Mouse (Mus musculus): ENCODE measurements around the gene Sirt3.

Sirt3 gene

DNA sequence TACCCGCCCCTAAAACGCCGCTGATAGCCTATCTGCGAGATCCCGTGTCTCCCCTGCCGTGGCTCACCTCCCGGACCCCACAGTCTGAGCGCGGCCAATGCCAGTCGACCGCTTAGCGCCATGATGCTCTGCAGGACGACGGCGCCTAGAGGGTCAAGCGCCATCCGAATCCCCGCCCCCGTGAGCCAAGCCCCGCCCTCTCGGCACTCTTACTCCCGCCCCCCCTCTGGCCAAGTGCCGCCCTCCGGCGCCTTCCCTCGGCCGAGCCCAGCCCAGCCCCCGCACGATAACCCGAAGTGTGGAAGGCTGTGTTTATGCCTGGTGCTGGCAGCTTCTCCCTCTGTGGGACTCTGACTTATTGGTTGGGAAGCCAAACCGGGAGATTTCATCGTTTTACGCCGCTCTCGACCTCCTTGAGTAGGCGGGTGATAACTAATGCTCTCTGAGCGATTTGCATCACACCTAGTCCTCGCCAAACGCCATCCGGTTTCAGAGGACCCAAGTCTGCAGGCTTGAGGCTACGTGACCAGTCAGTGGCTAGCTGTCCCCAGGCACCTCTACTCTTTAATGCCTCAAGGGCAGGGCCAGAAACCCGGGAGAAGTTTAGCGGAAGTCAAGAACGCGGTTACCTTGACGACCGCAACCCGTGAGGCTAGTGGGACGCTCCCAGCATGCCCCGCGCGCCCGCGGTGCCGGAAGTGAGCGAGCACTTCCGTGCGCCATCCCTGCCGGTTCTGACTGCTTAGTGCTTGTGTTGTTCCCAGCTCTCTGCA is at the start of gene Sirt3, which contains the start of gene Psmd13:
Gene Sirt3 (minus strand): TSS at position 614 of the 773 bp plus-strand sequence.
Gene Psmd13 (plus strand): TSS at position 273 of the 773 bp plus-strand sequence.
- DNase-seq (ENCODE audit: low spot score): peak; percentile 95

DNA sequence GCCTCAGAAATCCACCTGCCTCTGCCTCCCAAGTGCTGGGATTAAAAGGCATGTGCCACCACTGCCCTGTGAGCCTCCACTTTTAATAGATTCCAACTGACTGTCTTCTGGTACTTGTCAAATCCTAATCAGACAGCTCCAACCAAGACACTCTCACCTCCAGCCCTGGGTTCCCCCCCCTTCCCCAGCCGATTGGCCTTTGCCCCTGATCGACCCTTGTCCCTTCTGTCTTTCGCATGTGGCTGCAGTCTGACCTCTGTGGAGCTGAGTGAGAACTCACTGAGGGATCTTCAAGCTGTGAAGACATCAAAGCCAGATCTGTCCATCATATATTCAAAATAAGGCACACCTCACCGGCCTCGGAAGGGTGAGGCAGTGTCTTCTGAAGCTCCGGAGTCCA is 45.1 kb upstream of the Sirt3 start:
- DNase-seq (ENCODE audit: low spot score): no peak

DNA sequence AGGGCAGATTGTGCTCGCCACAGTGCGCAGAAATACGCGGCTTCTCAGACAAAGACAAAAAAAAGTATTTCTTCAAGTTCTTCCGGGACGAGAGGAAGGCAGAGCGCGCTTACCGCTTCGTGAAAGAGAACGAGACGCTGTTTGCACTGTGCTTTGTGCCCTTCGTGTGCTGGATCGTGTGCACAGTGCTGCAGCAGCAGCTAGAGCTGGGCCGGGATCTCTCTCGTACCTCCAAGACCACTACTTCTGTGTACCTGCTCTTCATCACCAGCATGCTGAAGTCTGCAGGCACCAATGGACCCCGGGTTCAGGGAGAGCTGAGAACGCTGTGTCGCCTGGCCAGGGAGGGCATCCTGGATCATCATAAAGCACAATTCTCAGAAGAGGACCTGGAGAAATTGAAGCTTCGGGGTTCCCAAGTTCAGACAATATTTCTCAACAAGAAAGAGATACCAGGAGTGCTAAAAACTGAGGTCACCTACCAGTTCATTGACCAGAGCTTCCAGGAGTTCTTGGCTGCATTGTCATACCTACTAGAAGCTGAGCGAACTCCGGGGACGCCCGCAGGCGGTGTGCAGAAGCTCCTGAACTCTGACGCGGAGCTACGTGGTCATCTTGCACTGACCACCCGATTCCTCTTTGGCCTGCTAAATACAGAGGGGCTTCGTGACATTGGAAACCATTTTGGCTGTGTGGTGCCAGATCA is 41.1 kb upstream of the Sirt3 start:
- DNase-seq (ENCODE audit: low spot score): no peak

DNA sequence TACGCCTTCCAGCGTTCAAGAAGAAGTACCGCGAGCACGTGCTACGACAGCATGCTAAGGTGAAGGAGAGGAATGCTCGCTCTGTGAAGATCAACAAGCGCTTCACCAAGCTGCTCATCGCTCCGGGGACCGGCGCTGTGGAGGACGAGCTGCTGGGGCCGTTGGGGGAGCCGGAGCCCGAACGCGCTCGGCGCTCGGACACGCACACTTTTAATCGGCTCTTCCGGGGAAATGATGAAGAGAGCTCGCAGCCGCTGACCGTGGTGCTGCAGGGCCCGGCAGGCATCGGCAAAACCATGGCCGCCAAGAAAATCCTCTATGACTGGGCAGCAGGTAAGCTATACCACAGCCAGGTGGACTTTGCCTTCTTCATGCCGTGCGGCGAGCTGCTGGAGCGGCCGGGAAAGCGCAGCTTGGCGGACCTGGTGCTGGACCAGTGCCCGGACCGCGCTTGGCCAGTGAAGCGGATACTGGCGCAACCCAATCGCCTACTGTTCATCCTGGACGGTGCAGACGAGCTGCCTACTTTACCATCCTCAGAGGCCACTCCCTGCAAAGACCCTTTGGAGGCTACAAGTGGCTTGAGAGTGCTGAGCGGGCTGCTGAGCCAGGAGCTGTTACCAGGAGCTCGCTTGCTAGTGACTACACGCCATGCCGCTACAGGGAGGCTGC is 40.4 kb upstream of the Sirt3 start:
- DNase-seq (ENCODE audit: low spot score): no peak

DNA sequence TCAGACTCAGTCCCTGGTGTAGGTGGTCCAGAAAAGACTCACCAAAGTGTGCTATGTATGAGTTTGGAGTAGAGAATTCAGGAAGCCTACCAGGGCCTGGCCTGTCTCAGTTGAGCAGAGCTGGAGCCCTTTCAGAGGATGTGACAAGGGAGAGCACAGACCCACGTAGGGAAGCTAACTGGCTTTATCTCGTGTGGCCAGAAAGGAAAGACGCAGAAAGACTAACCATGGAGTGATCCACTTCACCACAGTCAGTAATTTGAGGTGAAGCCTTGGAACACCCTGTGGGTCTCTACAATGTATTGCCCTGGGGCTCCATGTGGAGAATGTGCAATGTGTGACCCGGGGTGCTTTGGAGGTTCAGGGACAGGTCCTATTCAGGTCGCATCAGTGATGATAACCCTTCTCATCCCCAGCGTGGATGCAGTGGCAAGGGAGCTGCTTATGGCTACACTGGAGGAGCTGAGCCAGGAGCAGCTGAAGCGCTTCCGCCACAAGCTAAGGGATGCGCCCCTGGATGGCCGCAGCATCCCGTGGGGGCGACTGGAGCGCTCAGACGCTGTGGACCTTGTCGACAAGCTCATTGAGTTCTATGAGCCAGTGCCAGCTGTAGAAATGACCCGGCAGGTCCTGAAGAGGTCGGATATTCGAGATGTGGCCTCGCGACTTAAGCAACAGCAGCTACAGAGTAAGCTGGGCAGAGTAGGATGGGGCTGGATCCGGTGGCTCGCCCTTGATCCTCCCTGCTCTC is 39.3 kb upstream of the Sirt3 start:
- no peak for DNase-seq (ENCODE audit: low spot score)

DNA sequence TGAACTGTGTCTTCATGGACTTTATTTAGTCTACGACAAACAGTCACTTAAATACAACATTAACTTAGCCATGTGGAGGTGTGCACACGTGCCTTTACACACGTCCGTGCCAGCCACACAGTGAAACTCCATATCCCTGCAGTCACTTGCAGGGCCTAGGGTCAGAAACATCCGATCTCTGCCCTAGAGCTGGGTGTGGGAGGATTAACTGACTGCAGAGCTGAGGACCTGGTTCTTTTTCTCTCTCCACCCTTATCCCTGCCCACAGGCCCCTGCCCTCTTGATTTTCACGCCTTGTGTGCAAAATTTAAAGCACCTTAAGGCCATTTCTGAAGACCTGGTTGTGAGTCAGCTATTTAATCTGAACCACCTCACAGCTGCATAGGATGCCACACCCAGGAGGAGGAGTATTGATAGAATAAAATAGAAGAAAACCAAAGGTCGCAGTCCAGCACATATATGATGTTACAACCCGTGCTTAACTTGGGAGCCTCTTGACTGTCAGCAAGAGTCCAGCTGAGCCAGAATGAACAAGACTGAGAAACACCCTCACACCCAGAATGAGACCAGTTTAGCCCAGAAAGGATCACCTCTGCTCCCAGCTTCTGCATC is 38.4 kb upstream of the Sirt3 start, which contains the start of gene Nlrp6:
Gene Nlrp6 (plus strand): TSS at position 485 of the 612 bp plus-strand sequence.
- no peak for DNase-seq (ENCODE audit: low spot score)

DNA sequence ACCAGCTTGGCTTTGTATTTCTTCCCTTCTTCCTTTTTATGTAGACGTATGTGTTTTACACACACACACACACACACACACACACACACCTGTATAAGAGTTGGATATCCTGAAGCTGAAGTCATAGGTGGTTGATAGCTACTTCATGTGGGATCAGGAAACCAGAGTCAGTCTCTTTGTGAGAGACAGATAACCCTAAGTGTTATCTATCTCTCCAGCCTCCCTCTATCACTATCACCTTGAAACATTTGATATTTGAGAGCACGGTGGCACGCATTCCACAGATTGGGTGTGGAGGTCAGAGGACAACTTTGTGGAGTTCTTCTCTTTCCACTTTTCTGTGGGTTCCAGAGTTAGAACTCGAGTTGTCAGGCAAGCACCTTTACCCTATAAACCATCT is 37.8 kb upstream of the Sirt3 start:
- no peak for DNase-seq (ENCODE audit: low spot score)

DNA sequence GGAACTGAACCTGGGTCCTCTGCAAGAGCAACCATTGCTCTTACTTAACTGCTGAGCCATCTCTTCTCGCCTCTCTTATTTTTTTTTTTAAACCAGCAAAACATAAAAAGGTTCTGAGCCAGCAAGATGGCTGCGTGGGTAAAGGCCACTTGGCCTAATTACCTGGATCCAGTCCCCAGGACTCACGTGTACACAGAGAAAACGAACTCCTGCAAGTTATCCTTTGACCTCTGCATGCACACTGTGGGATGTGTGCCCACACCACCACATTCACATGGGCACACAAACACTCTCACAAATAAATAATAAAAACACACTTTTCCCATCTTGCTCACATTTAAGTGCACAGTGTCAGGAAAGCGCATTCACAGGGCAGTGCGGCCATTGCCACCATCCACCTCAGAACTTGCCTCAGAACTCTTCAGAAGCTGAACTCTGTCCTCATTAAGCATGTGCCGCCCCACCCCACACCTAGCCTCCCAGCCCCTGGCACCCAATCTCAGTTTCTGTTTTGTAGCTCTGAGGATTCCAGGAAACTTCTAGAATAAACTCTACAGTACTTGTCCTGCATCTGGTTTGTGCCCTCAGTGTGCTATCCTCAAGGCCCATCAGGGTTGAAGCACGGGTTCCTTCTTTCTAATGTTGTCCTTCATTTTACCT is 32.1 kb upstream of the Sirt3 start:
- no peak for DNase-seq (ENCODE audit: low spot score)

DNA sequence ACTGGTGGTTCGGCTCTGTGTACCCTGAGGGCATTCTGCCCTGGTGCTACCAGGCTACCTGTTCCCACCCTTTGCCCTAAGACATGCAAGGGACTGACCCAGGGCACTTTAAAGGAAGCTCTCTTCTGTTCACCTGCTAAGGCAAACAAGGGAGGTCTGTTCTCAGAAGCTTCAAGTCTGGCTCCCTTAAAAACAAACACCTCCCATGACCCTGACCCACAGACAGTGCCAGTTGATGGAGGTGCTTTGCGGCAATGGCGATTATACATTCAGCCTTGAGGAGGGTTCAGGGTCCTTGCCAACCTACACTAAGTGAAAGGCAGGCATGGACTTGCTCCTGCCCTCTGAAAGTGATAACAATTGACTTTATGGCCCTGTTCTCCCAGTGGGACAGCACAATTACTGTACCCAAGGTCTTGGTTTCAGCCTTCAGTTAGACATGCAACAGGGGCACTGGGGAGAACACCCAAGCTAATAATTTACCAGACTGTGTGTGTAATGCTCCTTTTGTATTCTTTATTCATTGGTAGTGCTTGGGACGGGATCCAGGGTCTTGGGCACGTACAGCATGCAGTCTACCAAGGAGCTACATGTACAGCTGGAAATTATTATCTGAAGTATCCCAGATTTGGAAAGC is 30.9 kb upstream of the Sirt3 start:
- DNase-seq (ENCODE audit: low spot score): no peak

DNA sequence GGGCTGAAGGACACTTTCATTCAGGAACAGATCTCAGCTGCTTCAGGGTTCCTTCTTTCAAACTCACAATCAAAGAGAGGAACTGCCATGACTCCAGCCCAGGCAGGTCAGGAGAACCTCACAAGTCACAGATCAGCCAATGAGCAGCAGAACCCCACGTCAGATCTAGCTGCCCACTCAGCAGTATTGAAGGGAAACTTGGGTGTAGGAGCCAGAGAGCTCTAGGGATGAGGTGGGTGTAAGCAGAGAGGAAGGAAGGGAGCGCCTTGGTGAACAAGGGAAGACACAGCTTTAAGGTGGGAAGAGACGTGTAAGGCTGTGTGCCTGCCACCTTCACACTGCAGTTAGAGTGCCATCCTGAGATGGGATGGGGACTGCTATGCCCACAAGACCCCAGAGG is 30.2 kb upstream of the Sirt3 start:
- no peak for DNase-seq (ENCODE audit: low spot score)

- DNase-seq (ENCODE audit: low spot score): peak; percentile 65
Observed at GRCm38 (mm10) chr7:140908634-140909107, 26.6 kb upstream of the Sirt3 start.

DNA sequence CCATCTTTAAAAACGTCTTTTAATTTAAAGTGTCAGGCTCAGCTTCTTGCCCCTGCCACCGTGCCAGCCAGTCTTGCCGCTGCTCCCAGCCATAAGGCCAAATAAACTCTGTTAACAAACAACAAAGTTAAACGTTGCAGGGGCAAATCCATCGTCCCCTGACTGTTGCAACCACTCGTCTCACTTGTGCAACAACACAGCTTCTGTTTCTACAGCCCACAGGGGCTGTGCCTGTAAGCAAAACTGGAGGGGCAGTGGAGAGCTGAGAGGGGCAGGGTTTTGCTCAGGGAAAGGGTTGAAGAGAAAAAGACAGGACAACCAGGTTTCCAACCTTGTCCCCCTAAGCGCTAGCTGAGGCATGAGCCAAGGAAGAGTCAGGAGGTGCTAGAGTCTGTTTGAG is 26.1 kb upstream of the Sirt3 start:
- no peak for DNase-seq (ENCODE audit: low spot score)

- DNase-seq (ENCODE audit: low spot score): no peak
Observed at GRCm38 (mm10) chr7:140907697-140908096, 25.6 kb upstream of the Sirt3 start.

DNA sequence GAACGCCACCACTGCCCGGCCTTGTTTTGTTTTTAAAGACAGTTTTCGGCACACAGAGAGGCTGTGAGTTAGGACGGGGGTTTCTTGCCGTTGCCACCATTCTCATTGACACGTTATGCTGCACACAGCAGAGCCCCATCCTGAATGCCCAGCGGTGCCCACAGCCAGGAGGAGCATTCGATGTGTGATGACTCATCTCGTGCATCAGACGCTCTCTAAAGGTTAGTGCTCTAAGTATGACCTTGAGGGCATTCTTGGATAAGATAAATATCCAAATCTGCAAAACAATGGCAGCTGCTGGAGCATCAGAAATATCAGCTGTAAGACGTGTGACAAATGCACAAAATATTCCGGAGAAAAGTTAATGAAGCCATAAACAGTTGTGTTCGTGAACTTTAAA is 25.0 kb upstream of the Sirt3 start:
- no peak for DNase-seq (ENCODE audit: low spot score)

- no peak for DNase-seq (ENCODE audit: low spot score)
Observed at GRCm38 (mm10) chr7:140905642-140906081, 23.6 kb upstream of the Sirt3 start.

DNA sequence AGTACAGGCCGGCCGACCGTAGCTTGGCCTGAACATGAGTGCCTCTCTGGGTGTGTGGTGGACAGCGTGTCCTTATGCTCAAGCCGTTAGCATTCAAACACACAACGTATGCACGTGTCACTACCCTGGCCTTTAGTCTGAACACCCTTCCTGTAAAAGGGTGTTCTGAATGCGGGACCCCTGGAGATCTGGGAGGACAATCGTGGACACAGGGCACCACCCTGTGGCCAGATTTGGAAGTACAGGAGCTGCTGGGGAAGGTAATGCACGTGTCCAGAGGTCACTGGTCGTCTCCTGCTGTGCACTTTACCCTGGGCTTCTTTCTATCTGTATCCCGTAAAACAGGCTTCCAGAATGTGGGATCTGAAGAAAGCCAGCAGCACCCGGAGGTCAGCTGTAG is 21.1 kb upstream of the Sirt3 start:
- peak; percentile 79 for DNase-seq (ENCODE audit: low spot score)

DNA sequence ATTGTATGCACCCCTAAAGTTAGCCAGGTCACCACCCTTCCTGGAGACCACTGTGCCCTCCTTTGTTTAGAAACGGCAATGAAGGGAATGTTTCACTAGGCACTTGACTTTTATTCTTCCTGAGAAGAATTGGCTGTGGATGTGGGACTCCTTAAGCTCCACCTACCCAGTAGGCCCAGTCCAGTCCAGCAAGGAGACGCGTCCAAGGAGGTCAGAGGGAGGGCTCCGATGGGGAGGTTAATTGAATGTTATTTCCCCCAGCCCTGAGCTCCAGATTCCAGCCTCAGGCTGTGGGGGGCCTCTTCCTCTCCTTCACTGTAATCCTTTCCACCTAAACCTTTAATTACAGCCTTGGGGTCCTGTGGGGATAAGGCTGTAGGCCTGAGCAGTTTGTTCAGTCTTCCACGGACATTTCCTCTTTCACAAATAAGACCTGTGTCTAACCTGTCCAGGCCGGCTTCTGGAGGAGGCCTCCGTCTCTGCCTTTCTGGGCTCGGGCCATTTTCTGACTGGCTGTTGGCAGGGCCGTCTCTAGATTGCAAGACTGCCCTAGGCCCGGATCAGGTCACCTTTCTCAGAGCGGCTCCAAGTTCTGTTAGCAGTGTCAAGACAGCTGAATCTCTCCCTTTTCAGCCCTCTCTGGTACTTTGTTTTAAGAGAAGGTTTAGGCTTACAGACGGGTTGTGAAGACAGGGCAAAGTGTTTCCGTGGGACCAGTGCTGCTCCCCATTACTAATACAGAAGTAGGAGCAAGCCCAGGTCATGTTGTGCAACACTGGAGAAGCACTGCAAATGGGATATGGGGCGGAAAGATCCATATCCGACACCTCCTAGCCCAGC is 20.1 kb upstream of the Sirt3 start:
- no peak for DNase-seq (ENCODE audit: low spot score)

DNA sequence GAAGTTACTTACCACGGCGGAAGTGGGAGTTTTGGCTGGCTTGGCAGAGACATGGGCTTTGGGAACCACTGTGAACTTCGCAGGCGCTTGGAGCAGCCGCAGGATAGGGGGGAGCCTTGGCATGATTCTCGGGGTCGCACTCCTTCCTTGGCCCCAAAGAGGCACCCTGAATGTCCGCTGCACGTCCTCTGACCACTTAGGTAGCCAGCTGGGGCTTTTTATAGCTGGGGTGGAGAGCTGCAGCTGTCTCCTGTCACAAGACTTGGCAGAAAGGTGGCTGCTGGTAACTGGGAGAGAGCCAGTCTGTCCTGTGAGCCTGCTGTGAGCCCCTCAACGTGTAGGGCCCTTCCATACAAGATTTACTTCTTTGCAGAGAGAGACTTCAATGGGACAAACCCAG is 18.1 kb upstream of the Sirt3 start, which contains the start of gene Cox8b:
Gene Cox8b (minus strand): TSS at position 227 of the 400 bp plus-strand sequence.
- no peak for DNase-seq (ENCODE audit: low spot score)

GRCm38 (mm10) chr7:140899121-140899520 is 17.0 kb upstream of the Sirt3 start:
- DNase-seq (ENCODE audit: low spot score): no peak

Measured in layer of hippocampus, adult 11-12 months (tissue).